Mouse (Mus musculus): ENCODE results near the gene Med15. TPM values are rescaled to one million over a fixed set of nuclear protein-coding genes. Genes with fewer than 3 reads are reported as not detected.

The Med15 gene
- polyA plus RNA-seq, 1 experiment: 110 TPM

DNA sequence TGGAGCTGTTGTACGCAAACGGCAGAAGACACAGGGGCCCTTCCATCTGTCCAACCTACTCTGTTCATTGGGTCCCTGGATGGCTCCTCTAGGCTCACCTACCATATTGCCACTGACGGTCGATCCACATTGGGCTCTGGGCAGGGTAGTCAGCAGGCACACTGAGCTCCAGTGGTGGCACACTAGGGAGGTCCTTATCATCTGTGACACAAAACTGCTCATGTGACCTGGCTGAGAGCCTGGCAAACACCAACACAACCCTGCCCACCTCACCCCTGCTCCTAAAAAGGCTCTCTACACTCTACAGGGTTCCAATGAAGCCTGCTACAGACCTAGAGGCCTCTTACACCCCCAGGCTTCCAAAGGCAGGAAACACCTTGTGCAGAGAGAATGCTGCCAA lies 80.1 kb downstream of the Med15 start:
- no peak for DNase-seq (ENCODE audit: low read depth in 1 of 2, low spot score in 2 of 2)
- no peak for TF ChIP-seq POLR2A (IDR thresholded peaks at IDR 0.05; ENCODE audit: low read depth, low read length)
- TF ChIP-seq CTCF (IDR thresholded peaks at IDR 0.05; ENCODE audit: extremely low read depth, insufficient read depth, insufficient read length, insufficient replicate concordance): no peak
- 96% methylated on average over 4 of the region's 4 CpGs for WGBS
- Histone ChIP-seq H3K4me3 (ENCODE audit: extremely low read depth, insufficient read depth, insufficient read length) (no peak overlapping the region), H3K27ac (ENCODE audit: insufficient read depth, low read length) (no peak overlapping the region), H3K27me3 (ENCODE audit: control insufficient read depth, insufficient read depth, low read length) (no peaks in the 10 kb centered on the region), H3K4me1 (ENCODE audit: control insufficient read depth, insufficient read depth, insufficient read length) (no peaks in the 10 kb centered on the region), H3K36me3 (ENCODE audit: control insufficient read depth, insufficient read depth, low read length) (peaks cover 37% of the 10 kb centered on the region)

DNA sequence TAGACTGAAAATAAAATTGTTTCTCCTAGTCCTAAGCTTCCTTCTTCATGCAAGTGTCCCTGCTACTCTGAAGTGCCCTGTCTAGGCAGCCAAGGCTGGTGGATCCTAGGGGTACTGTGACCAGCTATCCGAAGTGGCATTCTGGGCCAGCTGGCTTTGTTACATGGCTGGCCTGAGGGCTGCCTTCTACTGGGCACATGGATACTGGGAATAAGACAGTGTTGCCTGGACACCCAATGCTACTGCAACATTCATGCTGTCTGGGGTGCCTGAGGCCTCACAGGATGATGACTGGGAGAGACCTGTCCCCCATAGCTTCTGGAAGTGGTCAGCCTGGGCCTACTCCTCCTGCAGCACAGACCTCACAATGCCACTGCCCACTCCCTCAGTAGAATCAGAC lies 82.0 kb downstream of the Med15 start:
- Histone ChIP-seq H3K4me3 (ENCODE audit: extremely low read depth, insufficient read depth, insufficient read length) (no peak overlapping the region), H3K4me1 (ENCODE audit: control insufficient read depth, insufficient read depth, insufficient read length) (peaks cover 7% of the 10 kb centered on the region), H3K27me3 (ENCODE audit: control insufficient read depth, insufficient read depth, low read length) (0 out of 2 replicates have a peak, but pooled peaks cover 2% of the 10 kb centered on the region), H3K27ac (ENCODE audit: insufficient read depth, low read length) (no peak overlapping the region), H3K36me3 (ENCODE audit: control insufficient read depth, insufficient read depth, low read length) (peaks cover 33% of the 10 kb centered on the region)
- WGBS: 100% methylated on average over 1 of the region's 1 CpGs
- TF ChIP-seq CTCF (IDR thresholded peaks at IDR 0.05; ENCODE audit: extremely low read depth, insufficient read depth, insufficient read length, insufficient replicate concordance): no peak
- TF ChIP-seq POLR2A (IDR thresholded peaks at IDR 0.05; ENCODE audit: low read depth, low read length): no peak
- no peak for DNase-seq (ENCODE audit: low read depth in 1 of 2, low spot score in 2 of 2)

DNA sequence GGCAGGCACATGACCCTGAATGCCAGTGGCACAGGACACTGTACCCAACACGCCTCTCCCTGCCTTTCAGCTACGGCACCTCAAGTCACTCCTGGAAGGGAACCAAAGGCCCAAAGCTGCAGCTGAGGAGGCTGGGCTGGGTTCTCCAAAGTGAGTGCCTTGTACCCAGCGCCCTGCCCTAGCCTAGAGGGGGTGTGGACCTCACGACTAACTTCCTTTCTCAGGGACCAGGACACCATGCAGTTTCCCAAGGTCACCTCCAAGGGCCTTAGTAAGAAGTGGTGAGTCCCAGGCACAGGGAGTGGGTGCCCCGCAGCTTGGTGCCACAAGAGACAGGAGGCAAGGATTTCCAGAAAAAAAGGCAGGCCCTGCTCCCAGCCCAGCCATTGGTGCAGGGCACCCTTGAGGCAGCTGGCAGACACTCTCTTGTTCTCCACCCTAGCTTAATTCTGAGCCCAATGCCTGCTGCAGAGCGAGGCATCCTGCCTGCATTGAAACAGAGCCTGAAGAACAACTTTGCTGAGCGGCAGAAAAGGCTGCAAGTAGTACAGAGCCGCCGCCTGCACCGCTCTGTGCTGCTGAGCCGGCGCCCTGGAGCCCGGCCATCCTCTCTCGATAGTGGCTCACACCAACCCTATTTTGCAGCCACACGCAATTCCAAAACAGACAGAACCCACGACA lies 82.6 kb downstream of the Med15 start:
- DNase-seq (ENCODE audit: low read depth in 1 of 2, low spot score in 2 of 2): no peak
- Histone ChIP-seq H3K27me3 (ENCODE audit: control insufficient read depth, insufficient read depth, low read length) (0 out of 2 replicates have a peak, but pooled peaks cover 2% of the 10 kb centered on the region), H3K4me1 (ENCODE audit: control insufficient read depth, insufficient read depth, insufficient read length) (peaks cover 7% of the 10 kb centered on the region), H3K4me3 (ENCODE audit: extremely low read depth, insufficient read depth, insufficient read length) (no peak overlapping the region), H3K36me3 (ENCODE audit: control insufficient read depth, insufficient read depth, low read length) (peaks cover 27% of the 10 kb centered on the region), H3K27ac (ENCODE audit: insufficient read depth, low read length) (no peak overlapping the region)
- WGBS: 94% methylated on average over 16 of the region's 16 CpGs
- TF ChIP-seq POLR2A (IDR thresholded peaks at IDR 0.05; ENCODE audit: low read depth, low read length): no peak
- TF ChIP-seq CTCF (IDR thresholded peaks at IDR 0.05; ENCODE audit: extremely low read depth, insufficient read depth, insufficient read length, insufficient replicate concordance): no peak

DNA sequence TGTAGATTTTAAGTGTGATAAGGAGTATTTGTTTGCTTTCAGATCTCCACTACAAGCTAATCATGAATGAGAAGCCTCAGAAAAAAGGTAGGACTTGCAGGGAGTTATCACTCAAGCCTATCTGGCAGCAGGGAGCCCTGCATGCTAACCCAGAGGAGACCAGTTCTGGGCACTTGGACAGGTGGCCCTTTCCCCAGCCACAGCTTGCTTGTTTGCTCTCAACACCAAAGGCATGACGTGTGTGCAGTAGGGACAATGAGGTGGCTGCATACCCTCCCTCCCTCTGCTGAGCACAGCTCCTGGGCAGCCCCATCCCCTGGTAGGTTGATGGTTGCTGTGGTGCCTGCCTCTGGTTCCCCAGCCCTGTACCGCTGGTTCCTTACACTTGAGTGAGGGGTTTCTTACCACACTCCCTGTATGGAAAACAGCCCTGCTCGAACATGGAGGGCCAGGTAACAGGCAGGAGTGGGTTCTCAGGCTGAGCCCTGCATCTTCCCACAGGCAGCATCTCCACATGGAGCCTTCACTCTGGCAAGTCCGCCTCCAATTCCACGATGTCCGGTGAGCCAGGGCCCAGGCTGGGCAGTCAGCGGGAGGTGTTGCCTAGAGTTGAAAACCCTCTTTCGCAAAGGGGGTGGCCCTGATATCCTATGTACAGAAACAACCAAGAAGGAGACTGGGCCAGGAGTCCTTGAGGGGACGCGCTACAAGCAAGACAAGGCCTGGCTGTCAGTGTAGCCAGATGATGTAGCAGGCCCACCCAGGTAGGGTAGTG lies 84.9 kb downstream of the Med15 start:
- Histone ChIP-seq H3K27me3 (ENCODE audit: control insufficient read depth, insufficient read depth, low read length) (0 out of 2 replicates have a peak, but pooled peaks cover 2% of the 10 kb centered on the region), H3K27ac (ENCODE audit: insufficient read depth, low read length) (no peak overlapping the region), H3K4me3 (ENCODE audit: extremely low read depth, insufficient read depth, insufficient read length) (no peak overlapping the region), H3K36me3 (ENCODE audit: control insufficient read depth, insufficient read depth, low read length) (peaks cover 19% of the 10 kb centered on the region), H3K4me1 (ENCODE audit: control insufficient read depth, insufficient read depth, insufficient read length) (peaks cover 7% of the 10 kb centered on the region)
- WGBS: 96% methylated on average over 10 of the region's 10 CpGs
- DNase-seq (ENCODE audit: low read depth in 1 of 2, low spot score in 2 of 2): no peak
- no peak for TF ChIP-seq POLR2A (IDR thresholded peaks at IDR 0.05; ENCODE audit: low read depth, low read length)
- no peak for TF ChIP-seq CTCF (IDR thresholded peaks at IDR 0.05; ENCODE audit: extremely low read depth, insufficient read depth, insufficient read length, insufficient replicate concordance)

DNA sequence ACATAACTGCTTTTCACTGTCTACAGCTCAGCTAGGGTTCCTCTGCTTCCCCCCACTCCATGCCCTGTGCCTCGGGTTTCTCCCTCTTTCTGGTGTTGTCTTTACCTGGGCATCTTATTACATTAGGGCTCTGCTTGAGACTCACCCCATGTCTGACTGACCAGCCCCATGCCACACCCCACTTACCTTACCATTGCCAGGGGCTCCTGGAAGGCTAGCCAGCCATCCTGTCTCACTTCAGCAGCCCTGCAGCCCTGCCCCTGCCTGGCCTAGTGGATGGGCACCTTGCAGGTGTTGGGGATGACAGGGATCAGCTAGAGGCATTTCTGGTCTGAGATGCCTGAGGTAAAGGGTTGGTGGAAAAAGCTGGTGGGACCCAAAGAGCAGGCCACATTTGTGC lies 85.5 kb downstream of the Med15 start:
- TF ChIP-seq POLR2A (IDR thresholded peaks at IDR 0.05; ENCODE audit: low read depth, low read length) (no peak), CTCF (IDR thresholded peaks at IDR 0.05; ENCODE audit: extremely low read depth, insufficient read depth, insufficient read length, insufficient replicate concordance) (no peak)
- H3K4me1 ChIP-seq (ENCODE audit: control insufficient read depth, insufficient read depth, insufficient read length): peaks cover 7% of the 10 kb centered on the region
- H3K27ac ChIP-seq (ENCODE audit: insufficient read depth, low read length): no peak overlapping the region
- no peak for DNase-seq (ENCODE audit: low read depth in 1 of 2, low spot score in 2 of 2)
- H3K36me3 ChIP-seq (ENCODE audit: control insufficient read depth, insufficient read depth, low read length): peaks cover 20% of the 10 kb centered on the region
- H3K4me3 ChIP-seq (ENCODE audit: extremely low read depth, insufficient read depth, insufficient read length): no peak overlapping the region
- 65% methylated on average over 1 of the region's 1 CpGs for WGBS
- H3K27me3 ChIP-seq (ENCODE audit: control insufficient read depth, insufficient read depth, low read length): 0 out of 2 replicates have a peak, but pooled peaks cover 2% of the 10 kb centered on the region

DNA sequence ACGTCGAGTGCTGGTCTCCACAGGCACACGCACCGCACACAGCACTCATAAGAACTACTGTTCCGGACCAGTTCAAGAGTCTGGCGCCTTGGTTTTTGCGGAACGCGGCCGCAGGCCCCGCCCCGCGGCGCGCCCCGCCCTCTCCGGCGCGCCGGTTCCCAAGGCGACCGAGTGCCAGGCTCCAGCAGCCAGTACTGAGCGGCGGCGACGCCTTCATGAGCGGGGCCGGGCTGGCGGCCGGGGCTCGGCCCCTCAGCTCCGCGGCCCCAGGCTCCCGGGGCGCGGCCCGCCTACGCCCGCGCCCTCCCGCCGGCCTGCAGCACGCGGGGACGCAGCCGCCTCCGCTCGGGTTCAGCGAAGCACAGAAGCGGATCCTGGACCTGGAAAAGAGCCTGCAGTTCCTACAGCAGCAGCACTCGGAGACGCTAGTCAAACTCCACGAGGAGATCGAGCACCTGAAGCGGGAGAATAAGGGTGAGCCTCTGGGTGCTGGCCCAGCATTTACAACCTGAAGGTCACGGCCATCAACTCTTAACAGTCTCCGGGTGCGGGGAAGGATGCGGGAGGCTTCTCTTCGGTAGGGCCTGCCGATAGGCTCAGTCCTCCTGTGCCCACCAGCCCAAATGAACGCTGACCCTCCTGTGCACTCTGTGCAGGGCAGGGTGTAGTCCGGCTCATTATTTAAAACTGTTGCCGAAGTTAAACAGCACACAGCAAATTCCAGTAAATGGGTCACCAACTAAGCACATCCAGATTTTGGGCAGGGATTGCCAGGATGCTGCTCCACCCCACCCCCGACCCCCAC lies 86.2 kb downstream of the Med15 start, which contains the start of gene Ccdc74a:
Gene Ccdc74a, plus strand, starts transcription at position 161 of the 805 bp plus-strand sequence.
- TF ChIP-seq POLR2A (IDR thresholded peaks at IDR 0.05; ENCODE audit: low read depth, low read length) (no peak), CTCF (IDR thresholded peaks at IDR 0.05; ENCODE audit: extremely low read depth, insufficient read depth, insufficient read length, insufficient replicate concordance) (no peak)
- H3K4me1 ChIP-seq (ENCODE audit: control insufficient read depth, insufficient read depth, insufficient read length): peaks cover 7% of the 10 kb centered on the region
- no peak within 1 kb of the TSS for H3K27ac ChIP-seq (ENCODE audit: insufficient read depth, low read length)
- 0 out of 2 replicates have a peak, but pooled peaks cover 2% of the 10 kb centered on the region for H3K27me3 ChIP-seq (ENCODE audit: control insufficient read depth, insufficient read depth, low read length)
- WGBS: 5% methylated on average over 65 of the region's 65 CpGs
- H3K4me3 ChIP-seq (ENCODE audit: extremely low read depth, insufficient read depth, insufficient read length): peak within 1 kb of the TSS; percentile 44; the same call in 1 of the 2 replicates
- H3K36me3 ChIP-seq (ENCODE audit: control insufficient read depth, insufficient read depth, low read length): peaks cover 17% of the 10 kb centered on the region
- DNase-seq (ENCODE audit: low read depth in 1 of 2, low spot score in 2 of 2): peak; percentile 42 to 69

All from spleen, adult 2 months (tissue).